Mouse (Mus musculus) cortical plate, adult 2 months (tissue): ENCODE results near the gene Sdc1.

Experiments
- CTCF ChIP-seq: fragments of 200-500 bp; IDR thresholded peaks from 2 replicates; pipeline ENCODE4 v1.5.1; 2011; ENCODE audit warnings: mild to moderate bottlenecking, control low read depth, low read length; ENCODE audit not compliant: insufficient read depth; ENCODE audit errors: extremely low read depth
- POLR2A ChIP-seq: fragments of 200-500 bp; IDR thresholded peaks from 2 replicates; pipeline ENCODE4 v1.6.1; 2011; ENCODE audit warnings: mild to moderate bottlenecking, low read length, control low read depth; ENCODE audit not compliant: insufficient read depth; ENCODE audit errors: extremely low read depth

DNA sequence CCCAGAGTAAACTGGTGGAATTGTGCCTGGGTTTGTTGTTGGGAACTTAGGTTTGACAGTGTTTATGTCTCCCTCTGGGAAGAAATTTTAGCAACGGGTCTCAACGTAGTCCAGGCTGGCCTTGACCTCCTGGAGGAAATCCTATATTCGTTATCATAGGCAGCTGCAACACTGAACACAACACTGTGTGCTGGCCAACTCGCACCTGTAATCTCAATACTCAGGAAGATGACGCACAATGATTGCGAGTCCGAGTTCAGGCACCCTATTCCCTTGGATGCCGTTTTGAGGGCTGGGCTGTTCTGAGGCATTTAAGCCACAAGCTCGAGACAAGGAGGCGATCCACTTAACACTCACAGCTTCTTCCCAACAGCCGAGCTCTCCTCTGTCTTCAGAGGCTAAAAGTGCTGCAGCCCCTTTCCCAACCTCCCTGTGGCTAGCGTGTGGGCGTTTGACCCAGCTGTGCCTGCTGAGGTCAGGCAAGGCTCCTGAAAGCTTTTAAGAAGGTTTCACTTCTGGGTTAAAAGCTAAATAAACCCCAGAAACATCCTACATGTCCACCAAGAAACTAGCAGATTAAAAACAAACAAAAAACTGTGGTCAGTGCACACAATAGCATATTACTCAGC, 58.0 kb downstream of the Sdc1 start:
- no peak for TF ChIP-seq CTCF
- TF ChIP-seq POLR2A, result no peak
